ENCODE assay signal across 8 mouse cellular contexts in genomic region chr13:37824956-37825645, GRCm38 (mm10). TPM values are rescaled to one million over a fixed set of nuclear protein-coding genes. Genes with fewer than 3 reads are reported as not detected.
DNase-seq lines count a peak whose midpoint lies in the region; ATAC-seq and TF ChIP-seq lines count a peak whose summit lies in the region.

No protein-coding gene starts in this region.

- peak overlapping the region; percentile 98 for H3K27ac ChIP-seq in heart, embryonic 10.5 days
- H3K27ac ChIP-seq in intestine, embryonic 15.5 days, result peak overlapping the region; percentile 95
- no peak overlapping the region for H3K27ac ChIP-seq in lung, postnatal 0 days (ENCODE audit: low read length)
- peak overlapping the region; percentile 96 for H3K27ac ChIP-seq in stomach, embryonic 14.5 days (ENCODE audit: low read length)

- WGBS in heart, embryonic 10.5 days, result 2% methylated on average over 27 of the region's 27 CpGs
- whole genome bisulfite sequencing in intestine, embryonic 15.5 days, result 4% methylated on average over 27 of the region's 27 CpGs
- 9% methylated on average over 27 of the region's 27 CpGs for WGBS in lung, postnatal 0 days
- 4% methylated on average over 27 of the region's 27 CpGs for WGBS in stomach, embryonic 14.5 days

- 0 out of 2 replicates have a peak, but pooled peaks have one; percentile 14 for TF ChIP-seq EP300 in lung, postnatal 0 days (IDR thresholded peaks at IDR 0.05)

- H3K9me3 ChIP-seq in heart, embryonic 10.5 days, result no peaks in the 10 kb centered on the region
- H3K9me3 ChIP-seq in G1E (replicated peaks), result no peaks in the 10 kb centered on the region
- no peaks in the 10 kb centered on the region for H3K9me3 ChIP-seq in erythroblast, embryonic 14.5 days (ENCODE audit: control insufficient read depth, low read length)
- H3K9me3 ChIP-seq in intestine, embryonic 15.5 days, result no peaks in the 10 kb centered on the region
- H3K9me3 ChIP-seq in lung, postnatal 0 days (ENCODE audit: low read length), result no peaks in the 10 kb centered on the region
- H3K9me3 ChIP-seq in stomach, embryonic 14.5 days (ENCODE audit: control insufficient read depth, low read depth, low read length), result no peaks in the 10 kb centered on the region

- peak overlapping the region; percentile 85 for H3K9ac ChIP-seq in intestine, embryonic 15.5 days
- H3K9ac ChIP-seq in lung, postnatal 0 days (replicated peaks; ENCODE audit: low read depth), result peak overlapping the region; percentile 68
- H3K9ac ChIP-seq in stomach, embryonic 14.5 days (replicated peaks; ENCODE audit: low read depth, low read length), result peak overlapping the region; percentile 89

- H3K27me3 ChIP-seq in heart, embryonic 10.5 days (ENCODE audit: insufficient read depth, poor library complexity, severe bottlenecking), result no peaks in the 10 kb centered on the region
- no peaks in the 10 kb centered on the region for H3K27me3 ChIP-seq in G1E (ENCODE audit: insufficient read depth, low read length)
- H3K27me3 ChIP-seq in erythroblast, embryonic 14.5 days (ENCODE audit: control insufficient read depth), result no peaks in the 10 kb centered on the region
- H3K27me3 ChIP-seq in intestine, embryonic 15.5 days (replicated peaks), result no peaks in the 10 kb centered on the region
- no peaks in the 10 kb centered on the region for H3K27me3 ChIP-seq in lung, postnatal 0 days (replicated peaks; ENCODE audit: insufficient read depth, low read length)
- H3K27me3 ChIP-seq in stomach, embryonic 14.5 days (ENCODE audit: control insufficient read depth, insufficient read depth, low read length), result no peaks in the 10 kb centered on the region

- ATAC-seq in G1E (ENCODE audit: extremely low read depth, insufficient number of reproducible peaks, low FRiP score, poor library complexity, severe bottlenecking), result peak; percentile 46
- peak; percentile 30 for ATAC-seq in intestine, embryonic 15.5 days
- ATAC-seq in lung, postnatal 0 days, result peak; percentile 0; the same call in 1 of the 2 replicates
- no peak for ATAC-seq in stomach, embryonic 14.5 days (ENCODE audit: insufficient number of reproducible peaks, insufficient read depth, low FRiP score, low read depth)
- no peak for ATAC-seq in monocyte, adult 5-6 weeks (replicated peaks; ENCODE audit: insufficient number of reproducible peaks, low FRiP score, low TSS enrichment, poor library complexity, severe bottlenecking)

- no peaks in the 10 kb centered on the region for H3K36me3 ChIP-seq in heart, embryonic 10.5 days
- peaks cover 4% of the 10 kb centered on the region for H3K36me3 ChIP-seq in G1E (replicated peaks)
- no peaks in the 10 kb centered on the region for H3K36me3 ChIP-seq in erythroblast, embryonic 14.5 days (ENCODE audit: control insufficient read depth)
- no peaks in the 10 kb centered on the region for H3K36me3 ChIP-seq in intestine, embryonic 15.5 days
- H3K36me3 ChIP-seq in lung, postnatal 0 days (ENCODE audit: insufficient read depth, low read length), result no peaks in the 10 kb centered on the region
- H3K36me3 ChIP-seq in stomach, embryonic 14.5 days (ENCODE audit: control insufficient read depth, insufficient read depth, low read length), result no peaks in the 10 kb centered on the region

- peaks cover 49% of the 10 kb centered on the region for H3K4me1 ChIP-seq in heart, embryonic 10.5 days
- peaks cover 52% of the 10 kb centered on the region for H3K4me1 ChIP-seq in G1E (ENCODE audit: insufficient read depth, low read depth, low read length)
- H3K4me1 ChIP-seq in erythroblast, embryonic 14.5 days (ENCODE audit: control insufficient read depth), result peaks cover 50% of the 10 kb centered on the region
- H3K4me1 ChIP-seq in intestine, embryonic 15.5 days (replicated peaks), result peaks cover 22% of the 10 kb centered on the region
- peaks cover 12% of the 10 kb centered on the region; the same call in 1 of the 2 replicates for H3K4me1 ChIP-seq in lung, postnatal 0 days (ENCODE audit: insufficient read depth, low read depth, low read length)
- H3K4me1 ChIP-seq in stomach, embryonic 14.5 days (ENCODE audit: control insufficient read depth, insufficient read depth, low read length), result peaks cover 29% of the 10 kb centered on the region

- DNase-seq in heart, embryonic 10.5 days (ENCODE audit: low spot score), result no peak
- DNase-seq in heart, postnatal 36 days, result no peak
- DNase-seq in G1E (ENCODE audit: low spot score), result no peak
- peak; percentile 35 for DNase-seq in lung, postnatal 0 days (ENCODE audit: low spot score)

- H3K4me3 ChIP-seq in heart, embryonic 10.5 days, result peak overlapping the region; percentile 96
- peak overlapping the region; percentile 97 for H3K4me3 ChIP-seq in G1E (ENCODE audit: low read depth, low read length)
- H3K4me3 ChIP-seq in erythroblast, embryonic 14.5 days (replicated peaks), result peak overlapping the region; percentile 94
- peak overlapping the region; percentile 88 for H3K4me3 ChIP-seq in intestine, embryonic 15.5 days (replicated peaks)
- peak overlapping the region; percentile 85 for H3K4me3 ChIP-seq in lung, postnatal 0 days (ENCODE audit: low read depth, low read length)
- H3K4me3 ChIP-seq in stomach, embryonic 14.5 days (ENCODE audit: low read depth, low read length), result peak overlapping the region; percentile 93

- intact Hi-C loops in heart, postnatal 36 days (cut with DNase I), result loop anchor here (1.0 to 5.0 kb wide), 3 partner anchors 283 to 392 kb away; no protein-coding TSS in a partner anchor

- TF ChIP-seq CTCF in G1E (IDR thresholded peaks at IDR 0.05; ENCODE audit: low read depth, low read length), result no peak
- no peak for TF ChIP-seq CTCF in lung, postnatal 0 days (IDR thresholded peaks at IDR 0.05)

- peak overlapping the region; percentile 98 for H3K4me2 ChIP-seq in intestine, embryonic 15.5 days (replicated peaks)
- peak overlapping the region; percentile 99 for H3K4me2 ChIP-seq in lung, postnatal 0 days (replicated peaks; ENCODE audit: low read depth, low read length)
- H3K4me2 ChIP-seq in stomach, embryonic 14.5 days (replicated peaks; ENCODE audit: low read depth, low read length), result peak overlapping the region; percentile 96

RNA-seq across cellular contexts. Expression of gene Rreb1, which starts 46.9 kb away (rescaled TPM):
- polyA plus RNA-seq in heart, embryonic 10.5 days (2016; fragmentation: Nextera tagmentation; extraction: Ambion mirVana), result 12.1 and 14.3 TPM in 2 replicates
- total RNA-seq in heart, postnatal 36 days (2021), result 10 to 100 TPM; 41.7 to 51.5 TPM
- total RNA-seq in G1E (2014; fragmentation: Nextera tagmentation) (106 and 122 TPM in 2 replicates), G1E (2017) (16.8 and 16.9 TPM in 2 replicates)
- polyA plus RNA-seq in G1E (2012), result 81.6 and 87.2 TPM in 2 replicates
- polyA plus RNA-seq in erythroblast, embryonic 14.5 days (2012), result 0.46 and 0.60 TPM in 2 replicates
- polyA plus RNA-seq in intestine, embryonic 15.5 days (2015; fragmentation: Nextera tagmentation; extraction: Ambion mirVana), result 16.1 and 16.5 TPM in 2 replicates
- 10.0 and 11.2 TPM in 2 replicates for polyA plus RNA-seq in lung, postnatal 0 days (2015; fragmentation: Nextera tagmentation; extraction: Ambion mirVana)
- 21.2 and 22.4 TPM in 2 replicates for polyA plus RNA-seq in stomach, embryonic 14.5 days (2014; fragmentation: Nextera tagmentation; extraction: Ambion mirVana)
- total RNA-seq in monocyte, adult 5-6 weeks (2017), result 13.0 to 29.9 TPM (median 18.2 TPM) in 3 replicates

Comparison
In these comparisons a context has a peak if more than half of its experiments do, and no peak if none do; other contexts are left out.
1. ATAC-seq: peak in G1E (single experiment), intestine, embryonic 15.5 days (single experiment) and lung, postnatal 0 days (single experiment); none in stomach, embryonic 14.5 days (single experiment) and monocyte, adult 5-6 weeks (single experiment).
2. Peak in every context shown above with its lines, with median percentiles within 50 percentile points of each other: H3K4me3 ChIP-seq, H3K4me2 ChIP-seq and H3K9ac ChIP-seq.